Mouse (Mus musculus) midbrain, postnatal 0 days (tissue): ENCODE measurements around the gene Rbp7. TPM values are rescaled to one million over a fixed set of nuclear protein-coding genes. Genes with fewer than 3 reads are reported as not detected.

Source experiments
- ATAC-seq: fragments of 200-750 bp; cut with Nextera tagmentation; 2 replicates; pipeline ENCODE4 v1.8.0; 2017; ENCODE audit warnings: moderate number of reproducible peaks, mild to moderate bottlenecking, moderate TSS enrichment, moderate library complexity; ENCODE audit not compliant: low FRiP score
- DNase-seq: peaks from one replicate; pipeline ENCODE4 v3.0.0-alpha.2; 2015; ENCODE audit warnings: low spot score
- H3K27ac ChIP-seq: fragments of 300-500 bp; sonication (generic); 2 replicates; pipeline ENCODE4 v1.5.1; 2014; ENCODE audit warnings: low read depth, mild to moderate bottlenecking, low read length, mixed read lengths
- H3K27me3 ChIP-seq: fragments of 300-500 bp; sonication (generic); 2 replicates; pipeline ENCODE4 v1.6.1; 2014; ENCODE audit warnings: low read length, control low read depth, mixed read lengths; ENCODE audit not compliant: insufficient read depth
- H3K36me3 ChIP-seq: fragments of 300-500 bp; sonication (generic); 2 replicates; pipeline ENCODE4 v1.6.1; 2014; ENCODE audit warnings: low read length, control low read depth, mixed read lengths; ENCODE audit not compliant: insufficient read depth
- H3K4me1 ChIP-seq: fragments of 300-500 bp; sonication (generic); 2 replicates; pipeline ENCODE4 v1.6.1; 2014; ENCODE audit warnings: mild to moderate bottlenecking, control low read depth, antibody characterized with exemption, low read length, mixed read lengths; ENCODE audit not compliant: insufficient read depth
- H3K4me2 ChIP-seq: fragments of 300-500 bp; sonication (generic); 2 replicates; pipeline ENCODE4 v1.6.1; 2014; ENCODE audit warnings: low read depth, mild to moderate bottlenecking, low read length, mixed read lengths; ENCODE audit not compliant: poor library complexity, severe bottlenecking
- H3K4me3 ChIP-seq: fragments of 300-500 bp; sonication (generic); 2 replicates; pipeline ENCODE4 v1.5.1; 2014; ENCODE audit warnings: low read depth, mild to moderate bottlenecking, low read length, moderate library complexity
- H3K9ac ChIP-seq: fragments of 300-500 bp; sonication (generic); replicated peaks from 2 replicates; pipeline ENCODE4 v1.6.1; 2014; ENCODE audit warnings: mild to moderate bottlenecking, low read length, moderate library complexity, mixed read lengths; ENCODE audit not compliant: poor library complexity, severe bottlenecking
- H3K9me3 ChIP-seq: fragments of 300-500 bp; sonication (generic); 2 replicates; pipeline ENCODE4 v1.6.1; 2016; ENCODE audit warnings: low read length, control low read depth
- CTCF ChIP-seq: IDR thresholded peaks from 2 replicates; pipeline ENCODE4 v1.5.1; 2016; ENCODE audit warnings: antibody characterized with exemption, mild to moderate bottlenecking
- WGBS: fragments of 180-500 bp; shearing (Covaris S2); extraction: QIAGEN DNeasy Blood & Tissue Kit; methylation state at CpG from one replicate; pipeline ENCODE4 v1.1.7; 2014; 5-methylcytosine and 5-hydroxymethylcytosine counted together
- polyA plus RNA-seq: library from polyadenylated mRNA; unstranded; fragments of >200 nt; fragmentation: Nextera tagmentation; extraction: Ambion mirVana; gene quantifications from 2 replicates; pipeline ENCODE4 v1.2.1, GENCODE M21; 2015
- total RNA-seq: library from RNA; depleted of rRNA; stranded (reverse); fragments of >200 nt; gene quantifications from 2 replicates; pipeline ENCODE4 v1.2.3, GENCODE M21; 2014; rRNA removed

Gene Rbp7
- not detected in 2 replicates for total RNA-seq
- polyA plus RNA-seq: 0.44 and 0.49 TPM in 2 replicates

DNA sequence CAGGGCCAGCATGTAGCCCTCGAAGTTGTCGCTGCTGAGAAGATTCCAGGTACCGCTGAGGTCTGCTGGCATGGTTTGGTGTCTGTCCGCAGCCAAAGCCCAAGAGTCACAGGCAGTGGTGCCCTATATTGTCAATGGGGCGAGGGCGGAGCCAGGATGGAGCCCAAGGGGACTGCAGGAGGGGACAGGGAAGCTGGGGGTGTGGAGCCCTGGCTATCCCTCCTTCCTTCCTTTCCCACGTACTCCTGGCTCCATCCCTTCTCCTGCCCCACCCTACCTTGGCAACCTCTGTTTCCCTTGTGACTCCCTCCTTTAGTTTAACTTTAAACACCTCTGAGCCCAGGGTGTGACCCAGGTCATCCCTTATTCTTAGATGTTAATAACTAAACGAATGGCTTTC, at the start of gene Rbp7:
Gene Rbp7, minus strand, starts transcription at position 100 of the 400 bp plus-strand sequence.
- Histone ChIP-seq H3K4me1 (no peaks in the 10 kb centered on the region), H3K9ac (no peak within 1 kb of the TSS), H3K9me3 (no peaks in the 10 kb centered on the region), H3K36me3 (no peaks in the 10 kb centered on the region), H3K4me2 (no peak within 1 kb of the TSS), H3K4me3 (no peak within 1 kb of the TSS), H3K27me3 (no peaks in the 10 kb centered on the region), H3K27ac (no peak within 1 kb of the TSS)
- TF ChIP-seq CTCF: 0 out of 2 replicates have a peak, but pooled peaks have one; percentile 7
- WGBS: 56% methylated on average over 8 of the region's 8 CpGs
- no peak for DNase-seq
- ATAC-seq: no peak

DNA sequence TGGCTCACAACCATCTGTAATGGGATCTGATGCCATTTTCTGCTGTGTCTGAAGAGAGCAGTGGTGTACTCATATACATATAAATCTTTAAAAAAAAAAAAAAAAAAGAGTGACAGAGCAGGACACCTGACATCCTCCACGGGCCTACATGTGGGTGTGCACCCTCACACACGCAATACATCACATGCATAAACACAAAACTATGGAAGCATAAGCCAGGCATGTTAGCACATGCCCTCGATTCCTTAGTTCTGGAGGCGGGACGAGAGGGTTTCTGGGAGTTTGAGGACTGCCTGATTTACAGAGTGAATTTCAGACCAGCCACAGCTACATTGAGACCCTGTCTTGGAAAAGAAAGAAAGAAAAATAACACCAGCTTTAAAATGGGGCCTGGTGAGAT, 49.6 kb upstream of the Rbp7 start:
- DNase-seq (no peak), ATAC-seq (no peak)
- H3K9me3 ChIP-seq: no peaks in the 10 kb centered on the region
- no peak for TF ChIP-seq CTCF
- H3K4me2 ChIP-seq: no peak overlapping the region
- no peak overlapping the region for H3K9ac ChIP-seq
- H3K27ac ChIP-seq: no peak overlapping the region
- no peaks in the 10 kb centered on the region for H3K4me1 ChIP-seq
- H3K36me3 ChIP-seq: 0 out of 2 replicates have a peak, but pooled peaks cover 6% of the 10 kb centered on the region
- no peaks in the 10 kb centered on the region for H3K27me3 ChIP-seq
- no peak overlapping the region for H3K4me3 ChIP-seq
- WGBS: 86% methylated on average over 5 of the region's 5 CpGs

GRCm38 (mm10) chr4:149499790-149500189, 45.0 kb upstream of the Rbp7 start:
- no peak for TF ChIP-seq CTCF
- 70% methylated on average over 5 of the region's 5 CpGs for WGBS
- no peak overlapping the region for H3K4me3 ChIP-seq
- H3K27me3 ChIP-seq: no peaks in the 10 kb centered on the region
- no peak overlapping the region for H3K9ac ChIP-seq
- peaks cover 25% of the 10 kb centered on the region for H3K36me3 ChIP-seq
- ATAC-seq (no peak), DNase-seq (no peak)
- no peaks in the 10 kb centered on the region for H3K9me3 ChIP-seq
- no peak overlapping the region for H3K27ac ChIP-seq
- no peaks in the 10 kb centered on the region for H3K4me1 ChIP-seq
- no peak overlapping the region for H3K4me2 ChIP-seq

- Histone ChIP-seq H3K4me1 (no peaks in the 10 kb centered on the region), H3K4me2 (no peak overlapping the region), H3K4me3 (no peak overlapping the region), H3K27me3 (no peaks in the 10 kb centered on the region), H3K9ac (no peak overlapping the region), H3K27ac (no peak overlapping the region), H3K36me3 (peaks cover 34% of the 10 kb centered on the region), H3K9me3 (no peaks in the 10 kb centered on the region)
- TF ChIP-seq CTCF: no peak
- 76% methylated on average over 8 of the region's 8 CpGs for WGBS
- no peak for DNase-seq
- ATAC-seq: no peak
These were observed 44.1 kb upstream of the Rbp7 start for GRCm38 (mm10) chr4:149498901-149499300.

DNA sequence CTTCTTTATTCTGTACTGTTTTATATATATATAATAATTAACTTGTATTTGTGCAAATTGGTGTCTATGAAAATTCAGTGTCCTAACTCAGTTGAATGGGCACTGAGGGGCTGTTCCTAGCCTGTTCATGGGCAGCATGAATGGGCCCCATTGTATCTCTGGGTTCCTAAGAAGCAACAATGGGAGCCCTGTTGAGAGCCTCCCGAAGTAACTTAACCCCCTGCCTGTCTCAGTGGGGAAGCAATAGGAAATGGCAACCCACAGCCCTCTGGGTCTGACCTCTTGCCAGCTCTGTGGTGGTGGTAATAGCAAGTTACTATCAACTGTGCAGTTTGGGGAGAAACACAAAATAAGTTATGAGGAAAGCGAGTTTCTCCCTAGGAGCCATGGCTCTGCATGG, 41.8 kb upstream of the Rbp7 start:
- no peaks in the 10 kb centered on the region for H3K27me3 ChIP-seq
- ATAC-seq: peak; percentile 54; the same call in 1 of the 2 replicates
- H3K4me3 ChIP-seq: no peak overlapping the region
- no peak overlapping the region for H3K4me2 ChIP-seq
- H3K9ac ChIP-seq: no peak overlapping the region
- 12% methylated on average over 2 of the region's 2 CpGs for WGBS
- peaks cover 42% of the 10 kb centered on the region for H3K36me3 ChIP-seq
- peak; percentile 70 for DNase-seq
- H3K27ac ChIP-seq: peak overlapping the region; percentile 60; the same call in 1 of the 2 replicates
- no peaks in the 10 kb centered on the region for H3K9me3 ChIP-seq
- no peak for TF ChIP-seq CTCF
- H3K4me1 ChIP-seq: no peaks in the 10 kb centered on the region

GRCm38 (mm10) chr4:149491151-149491550, 36.4 kb upstream of the Rbp7 start:
- H3K4me1 ChIP-seq: no peaks in the 10 kb centered on the region
- H3K9me3 ChIP-seq: no peaks in the 10 kb centered on the region
- WGBS: 99% methylated on average over 3 of the region's 3 CpGs
- ATAC-seq (no peak), DNase-seq (no peak)
- H3K27ac ChIP-seq: no peak overlapping the region
- H3K9ac ChIP-seq: no peak overlapping the region
- no peak overlapping the region for H3K4me2 ChIP-seq
- no peak overlapping the region for H3K4me3 ChIP-seq
- H3K27me3 ChIP-seq: no peaks in the 10 kb centered on the region
- H3K36me3 ChIP-seq: peaks cover 50% of the 10 kb centered on the region
- TF ChIP-seq CTCF: peak; percentile 39
